ENCODE assay signal across 29 mouse cellular contexts in the genomic region with DNA sequence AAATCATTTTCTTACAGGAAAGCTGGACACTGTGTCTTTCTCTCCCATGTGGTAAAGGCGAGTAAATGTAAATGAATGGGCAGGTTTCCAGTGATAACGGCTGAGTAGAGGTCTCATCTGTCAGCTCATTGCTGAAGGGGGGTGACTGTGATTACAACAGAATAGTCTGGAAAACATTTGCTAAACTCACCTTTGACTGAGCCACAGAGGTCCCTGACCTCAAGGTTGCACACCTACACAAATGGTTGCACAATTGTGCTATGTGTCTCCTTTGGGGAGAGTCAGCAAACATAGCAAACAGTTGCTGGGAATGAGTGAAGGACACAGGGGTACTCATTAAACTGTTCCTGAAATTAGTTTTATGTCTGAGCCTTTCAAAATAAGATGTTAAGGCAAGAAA. TPM values are rescaled to one million over a fixed set of nuclear protein-coding genes. Genes with fewer than 3 reads are reported as not detected.
A peak's percentile ranks its signal among the peaks of the same experiment; 100 is the strongest.
DNase-seq lines count a peak whose midpoint lies in the region; ATAC-seq and TF ChIP-seq lines count a peak whose summit lies in the region.
"Had no signal": no experiment of that assay in that cellular context is flagged by ENCODE, and none has a peak within 500 bp of the region (broad histone marks: within the 10 kb centered on the region; RNA-seq: fewer than 3 reads in every experiment).

No protein-coding gene starts in this region.

- H3K27me3 ChIP-seq in midbrain, embryonic 11.5 days (ENCODE audit: control insufficient read depth, insufficient read depth, low read length), result no peaks in the 10 kb centered on the region
- H3K27me3 ChIP-seq in midbrain, embryonic 14.5 days (ENCODE audit: control insufficient read depth, insufficient read depth, low read length), result no peaks in the 10 kb centered on the region
- no peaks in the 10 kb centered on the region for H3K27me3 ChIP-seq in intestine, postnatal 0 days (replicated peaks; ENCODE audit: control insufficient read depth, insufficient read depth, low read length)
- H3K27me3 ChIP-seq in liver, embryonic 13.5 days, result no peaks in the 10 kb centered on the region
- H3K27me3 ChIP-seq: embryonic facial prominence, embryonic 13.5 days; heart, embryonic 12.5 days; hindbrain, embryonic 13.5 days; midbrain, embryonic 13.5 days had no signal

- no peaks in the 10 kb centered on the region for H3K36me3 ChIP-seq in midbrain, embryonic 11.5 days (ENCODE audit: control insufficient read depth, insufficient read depth, low read length)
- H3K36me3 ChIP-seq in midbrain, embryonic 14.5 days (ENCODE audit: control insufficient read depth, insufficient read depth, low read length), result no peaks in the 10 kb centered on the region
- no peaks in the 10 kb centered on the region for H3K36me3 ChIP-seq in intestine, postnatal 0 days (ENCODE audit: control insufficient read depth, insufficient read depth)
- H3K36me3 ChIP-seq in liver, embryonic 13.5 days, result no peaks in the 10 kb centered on the region
- H3K36me3 ChIP-seq: embryonic facial prominence, embryonic 13.5 days; heart, embryonic 12.5 days; hindbrain, embryonic 13.5 days; midbrain, embryonic 13.5 days had no signal

- DNase-seq in midbrain, embryonic 11.5 days (ENCODE audit: low spot score, missing footprints), result peak; percentile 54
- no peak for DNase-seq in midbrain, embryonic 14.5 days
- DNase-seq in liver, embryonic 13.5 days, result no peak
- DNase-seq in yolk sac, embryonic 10.5 days (ENCODE audit: low spot score), result peak; percentile 80
- DNase-seq in frontal cortex, postnatal 10 days (ENCODE audit: low spot score in 2 of 2), result no peak
- no peak for DNase-seq in retina, postnatal 1 day
- DNase-seq: adrenal gland, postnatal 25 days; cerebellum, adult 18-20 months; cerebellum, postnatal 10 days; gastrocnemius, postnatal 10 days; heart, postnatal 4 days; kidney, postnatal 14 days; lung, adult 18-20 months; lung, postnatal 4 days; thymus, postnatal 14 days had no signal

- H3K9me3 ChIP-seq in midbrain, embryonic 11.5 days (ENCODE audit: control insufficient read depth, low read length), result no peaks in the 10 kb centered on the region
- H3K9me3 ChIP-seq in midbrain, embryonic 14.5 days (ENCODE audit: control insufficient read depth, low read length), result no peaks in the 10 kb centered on the region
- H3K9me3 ChIP-seq in intestine, postnatal 0 days (ENCODE audit: control insufficient read depth), result no peaks in the 10 kb centered on the region
- H3K9me3 ChIP-seq in liver, embryonic 13.5 days (replicated peaks), result no peaks in the 10 kb centered on the region
- H3K9me3 ChIP-seq: embryonic facial prominence, embryonic 13.5 days; heart, embryonic 12.5 days; hindbrain, embryonic 13.5 days; megakaryocyte, embryonic 14.5 days; midbrain, embryonic 13.5 days had no signal

- no peak for ATAC-seq in midbrain, embryonic 11.5 days (ENCODE audit: low FRiP score)
- no peak for ATAC-seq in midbrain, embryonic 14.5 days (ENCODE audit: low FRiP score, low TSS enrichment)
- ATAC-seq in intestine, postnatal 0 days, result peak; percentile 71
- ATAC-seq in liver, embryonic 13.5 days (ENCODE audit: low read depth), result peak; percentile 65
- ATAC-seq: CD4-positive, CD25-positive, alpha-beta regulatory T cell, adult 4 months; forebrain, embryonic 16.5 days; lung, postnatal 0 days; midbrain, embryonic 13.5 days had no signal

- no peak overlapping the region for H3K27ac ChIP-seq in midbrain, embryonic 11.5 days (ENCODE audit: low read depth, low read length)
- no peak overlapping the region for H3K27ac ChIP-seq in midbrain, embryonic 14.5 days (replicated peaks; ENCODE audit: low read depth, low read length)
- H3K27ac ChIP-seq in intestine, postnatal 0 days (ENCODE audit: low read depth, low read length), result no peak overlapping the region
- H3K27ac ChIP-seq in liver, embryonic 13.5 days, result peak overlapping the region; percentile 47; the same call in 1 of the 2 replicates
- H3K27ac ChIP-seq: embryonic facial prominence, embryonic 13.5 days; hindbrain, embryonic 13.5 days; midbrain, embryonic 13.5 days had no signal

- no peak overlapping the region for H3K4me2 ChIP-seq in midbrain, embryonic 11.5 days
- H3K4me2 ChIP-seq in midbrain, embryonic 14.5 days (ENCODE audit: low read length), result no peak overlapping the region
- H3K4me2 ChIP-seq in intestine, postnatal 0 days (replicated peaks; ENCODE audit: low read depth), result no peak overlapping the region
- H3K4me2 ChIP-seq in liver, embryonic 13.5 days, result no peak overlapping the region
- H3K4me2 ChIP-seq: embryonic facial prominence, embryonic 13.5 days; heart, embryonic 12.5 days; hindbrain, embryonic 13.5 days; midbrain, embryonic 13.5 days had no signal

- no peaks in the 10 kb centered on the region for H3K4me1 ChIP-seq in midbrain, embryonic 11.5 days (ENCODE audit: control insufficient read depth, insufficient read depth, low read length)
- H3K4me1 ChIP-seq in midbrain, embryonic 14.5 days (ENCODE audit: control insufficient read depth, insufficient read depth, low read length), result no peaks in the 10 kb centered on the region
- H3K4me1 ChIP-seq in intestine, postnatal 0 days (replicated peaks; ENCODE audit: control insufficient read depth, insufficient read depth, low read length), result 0 out of 2 replicates have a peak, but pooled peaks cover 3% of the 10 kb centered on the region
- no peaks in the 10 kb centered on the region for H3K4me1 ChIP-seq in liver, embryonic 13.5 days (replicated peaks)
- H3K4me1 ChIP-seq: embryonic facial prominence, embryonic 13.5 days; heart, embryonic 12.5 days; hindbrain, embryonic 13.5 days; megakaryocyte, embryonic 14.5 days; midbrain, embryonic 13.5 days had no signal

- WGBS in midbrain, embryonic 11.5 days, result 79% methylated on average over 2 of the region's 2 CpGs
- WGBS in midbrain, embryonic 14.5 days, result 77% methylated on average over 2 of the region's 2 CpGs
- 40% methylated on average over 2 of the region's 2 CpGs for WGBS in intestine, postnatal 0 days
- 65% methylated on average over 2 of the region's 2 CpGs for WGBS in liver, embryonic 13.5 days (ENCODE audit: insufficient replicate concordance)

- no peak for TF ChIP-seq CTCF in intestine, postnatal 0 days (IDR thresholded peaks at IDR 0.05; ENCODE audit: low read depth)

- no peak overlapping the region for H3K9ac ChIP-seq in midbrain, embryonic 11.5 days (ENCODE audit: low read length)
- H3K9ac ChIP-seq in midbrain, embryonic 14.5 days (replicated peaks; ENCODE audit: low read length), result no peak overlapping the region
- no peak overlapping the region for H3K9ac ChIP-seq in intestine, postnatal 0 days (ENCODE audit: low read depth, low read length)
- no peak overlapping the region for H3K9ac ChIP-seq in liver, embryonic 13.5 days
- H3K9ac ChIP-seq: embryonic facial prominence, embryonic 13.5 days; heart, embryonic 12.5 days; hindbrain, embryonic 13.5 days; midbrain, embryonic 13.5 days had no signal

- H3K4me3 ChIP-seq in midbrain, embryonic 11.5 days (ENCODE audit: low read depth, low read length), result no peak overlapping the region
- H3K4me3 ChIP-seq in midbrain, embryonic 14.5 days (replicated peaks; ENCODE audit: low read depth, low read length), result no peak overlapping the region
- H3K4me3 ChIP-seq in intestine, postnatal 0 days (ENCODE audit: low read depth, low read length), result no peak overlapping the region
- H3K4me3 ChIP-seq in liver, embryonic 13.5 days (replicated peaks), result no peak overlapping the region
- H3K4me3 ChIP-seq: embryonic facial prominence, embryonic 13.5 days; heart, embryonic 12.5 days; hindbrain, embryonic 13.5 days; megakaryocyte, embryonic 14.5 days; midbrain, embryonic 13.5 days had no signal

RNA-seq across cellular contexts. Expression of a gene that starts 10.8 kb away (rescaled TPM):
- not detected in 2 replicates for polyA plus RNA-seq in midbrain, embryonic 11.5 days (2014; fragmentation: Nextera tagmentation; extraction: Ambion mirVana)
- not detected in 2 replicates for polyA plus RNA-seq in midbrain, embryonic 14.5 days (2014; fragmentation: Nextera tagmentation; extraction: Ambion mirVana)
- polyA plus RNA-seq in intestine, postnatal 0 days (2015; fragmentation: Nextera tagmentation; extraction: Ambion mirVana), result 7.5 and 8.7 TPM in 2 replicates
- 191 and 210 TPM in 2 replicates for polyA plus RNA-seq in liver, embryonic 13.5 days (2015; fragmentation: Nextera tagmentation; extraction: Ambion mirVana)
- polyA plus RNA-seq: CD4-positive, CD25-positive, alpha-beta regulatory T cell, adult 4 months; embryonic facial prominence, embryonic 13.5 days; forebrain, embryonic 11.5 days; hindbrain, embryonic 13.5 days; small intestine, adult 2 months had no signal

RNA-seq across cellular contexts. Expression of a gene that starts 13.0 kb away (rescaled TPM):
- polyA plus RNA-seq in midbrain, embryonic 11.5 days (2014; fragmentation: Nextera tagmentation; extraction: Ambion mirVana), result not detected in 2 replicates
- 0.09 TPM in 1 of 2 replicates, not detected in the other for polyA plus RNA-seq in midbrain, embryonic 14.5 days (2014; fragmentation: Nextera tagmentation; extraction: Ambion mirVana)
- 18.3 and 22.8 TPM in 2 replicates for polyA plus RNA-seq in intestine, postnatal 0 days (2015; fragmentation: Nextera tagmentation; extraction: Ambion mirVana)
- 276 and 332 TPM in 2 replicates for polyA plus RNA-seq in liver, embryonic 13.5 days (2015; fragmentation: Nextera tagmentation; extraction: Ambion mirVana)
- polyA plus RNA-seq: CD4-positive, CD25-positive, alpha-beta regulatory T cell, adult 4 months; embryonic facial prominence, embryonic 13.5 days; forebrain, embryonic 11.5 days; hindbrain, embryonic 13.5 days; limb, embryonic 11.5 days; small intestine, adult 2 months; urinary bladder, adult 2 months had no signal

RNA-seq across cellular contexts. Expression of a gene that starts 16.5 kb away (rescaled TPM):
- polyA plus RNA-seq in midbrain, embryonic 11.5 days (2014; fragmentation: Nextera tagmentation; extraction: Ambion mirVana), result 142 and 144 TPM in 2 replicates
- polyA plus RNA-seq in midbrain, embryonic 14.5 days (2014; fragmentation: Nextera tagmentation; extraction: Ambion mirVana), result 103 and 119 TPM in 2 replicates
- 36.3 and 38.0 TPM in 2 replicates for polyA plus RNA-seq in intestine, postnatal 0 days (2015; fragmentation: Nextera tagmentation; extraction: Ambion mirVana)
- 60.3 and 63.2 TPM in 2 replicates for polyA plus RNA-seq in liver, embryonic 13.5 days (2015; fragmentation: Nextera tagmentation; extraction: Ambion mirVana)

RNA-seq across cellular contexts. Expression of a gene that starts 31.3 kb away (rescaled TPM):
- not detected in 2 replicates for polyA plus RNA-seq in midbrain, embryonic 11.5 days (2014; fragmentation: Nextera tagmentation; extraction: Ambion mirVana)
- polyA plus RNA-seq in midbrain, embryonic 14.5 days (2014; fragmentation: Nextera tagmentation; extraction: Ambion mirVana), result not detected in 2 replicates
- 1.2 and 1.8 TPM in 2 replicates for polyA plus RNA-seq in intestine, postnatal 0 days (2015; fragmentation: Nextera tagmentation; extraction: Ambion mirVana)
- polyA plus RNA-seq in liver, embryonic 13.5 days (2015; fragmentation: Nextera tagmentation; extraction: Ambion mirVana), result 255 and 310 TPM in 2 replicates
- polyA plus RNA-seq: CD4-positive, CD25-positive, alpha-beta regulatory T cell, adult 4 months; embryonic facial prominence, embryonic 13.5 days; forebrain, embryonic 11.5 days; hindbrain, embryonic 13.5 days; kidney, embryonic 14.5 days; small intestine, adult 2 months; urinary bladder, adult 2 months had no signal

Comparison
In these comparisons a context has a peak if more than half of its experiments do, and no peak if none do; other contexts are left out.
1. DNase-seq: peak in midbrain, embryonic 11.5 days (single experiment) and yolk sac, embryonic 10.5 days (single experiment); none in midbrain, embryonic 14.5 days (single experiment), liver, embryonic 13.5 days (single experiment), frontal cortex, postnatal 10 days (0 of 2) and retina, postnatal 1 day (single experiment).
2. ATAC-seq: peak in intestine, postnatal 0 days (single experiment) and liver, embryonic 13.5 days (single experiment); none in midbrain, embryonic 11.5 days (single experiment) and midbrain, embryonic 14.5 days (single experiment).
3. RNA of a gene that starts 10.8 kb away (polyA plus RNA-seq): 191 to 210 TPM in liver, embryonic 13.5 days; 7.5 to 8.7 TPM in intestine, postnatal 0 days, not detected in midbrain, embryonic 11.5 days and not detected in midbrain, embryonic 14.5 days; every median in the first group is over 10 times any median in the second.
4. RNA of a gene that starts 13.0 kb away (polyA plus RNA-seq): 276 to 332 TPM in liver, embryonic 13.5 days and 18.3 to 22.8 TPM in intestine, postnatal 0 days; 0.09 TPM in midbrain, embryonic 14.5 days and not detected in midbrain, embryonic 11.5 days; every median in the first group is over 10 times any median in the second.